Mouse (Mus musculus) subcutaneous adipose tissue, adult 2 months (tissue): ENCODE results near the gene Ndufaf7. TPM values are rescaled to one million over a fixed set of nuclear protein-coding genes. Genes with fewer than 3 reads are reported as not detected.

Source experiments
- polyA plus RNA-seq: library from polyadenylated mRNA; depleted of rRNA; stranded (reverse); fragments of >200 nt; gene quantifications from 2 replicates; pipeline ENCODE4 v1.2.3, GENCODE M21; 2012; ENCODE audit warnings: low replicate concordance; rRNA removed

Ndufaf7 gene
- 13.1 and 16.1 TPM in 2 replicates for polyA plus RNA-seq

GRCm38 (mm10) chr17:78936466-78937228 lies at the start of gene Ndufaf7, which contains the start of gene Cebpz:
Gene Ndufaf7, plus strand, starts transcription at chr17:78937136.
Gene Cebpz, minus strand, starts transcription at chr17:78937066.

GRCm38 (mm10) chr17:78906892-78907291 lies 30.0 kb upstream of the Ndufaf7 start, which contains the start of gene Sult6b1:
Gene Sult6b1, minus strand, starts transcription at chr17:78906992.

GRCm38 (mm10) chr17:78916369-78916813 lies 20.5 kb upstream of the Ndufaf7 start, which contains the start of gene Cebpzos:
Gene Cebpzos, plus strand, starts transcription at chr17:78916500.

Other genes starting within 250 kb of the Ndufaf7 start
- gene Strn, start 199.9 kb upstream of the Ndufaf7 start, polyA plus RNA-seq = 11.0 TPM in 2 replicates
- gene Heatr5b, start 101.8 kb upstream of the Ndufaf7 start, polyA plus RNA-seq = 30.4 and 39.0 TPM in 2 replicates
- 11.5 and 18.3 TPM in 2 replicates for gene Gpatch11, start 101.6 kb upstream of the Ndufaf7 start, polyA plus RNA-seq
- 5.3 and 10.6 TPM in 2 replicates for gene Eif2ak2, start 54.6 kb upstream of the Ndufaf7 start, polyA plus RNA-seq
- not detected in 2 replicates for gene Sult6b1, start 30.1 kb upstream of the Ndufaf7 start, polyA plus RNA-seq
- gene Cebpzos, start 20.6 kb upstream of the Ndufaf7 start, polyA plus RNA-seq = 8.6 and 9.7 TPM in 2 replicates
- gene Cebpz, start 70 bp upstream of the Ndufaf7 start, polyA plus RNA-seq = 3.5 and 8.7 TPM in 2 replicates
- gene Prkd3, start 83.7 kb downstream of the Ndufaf7 start, polyA plus RNA-seq = 15.5 and 22.3 TPM in 2 replicates
- gene Qpct, start 114.8 kb downstream of the Ndufaf7 start, polyA plus RNA-seq = 14.2 and 28.0 TPM in 2 replicates